Mouse (Mus musculus): ENCODE measurements around the gene Noc2l. TPM values are rescaled to one million over a fixed set of nuclear protein-coding genes. Genes with fewer than 3 reads are reported as not detected.

The Noc2l gene
- polyA plus RNA-seq, 1 experiment, result 45.2 TPM

- H3K4me3 ChIP-seq (ENCODE audit: insufficient read depth, low read length), result no peak within 1 kb of the TSS
- no peak within 1 kb of the TSS for H3K27ac ChIP-seq (ENCODE audit: insufficient read depth, low read depth, low read length)
- peaks cover 3% of the 10 kb centered on the region; the same call in 1 of the 2 replicates for H3K4me1 ChIP-seq (ENCODE audit: control insufficient read depth, insufficient read depth, low read length)
- TF ChIP-seq POLR2A (IDR thresholded peaks at IDR 0.05; ENCODE audit: borderline replicate concordance, low read depth, low read length) (no peak), CTCF (IDR thresholded peaks at IDR 0.05; ENCODE audit: low read depth, low read length) (no peak)
Measured at GRCm38 (mm10) chr4:156215649-156216048, 20.2 kb upstream of the Noc2l start, which contains the start of gene Perm1. Gene Perm1 (plus strand): TSS chr4:156215868.

GRCm38 (mm10) chr4:156216196-156216595 is 19.6 kb upstream of the Noc2l start:
- no peak for TF ChIP-seq CTCF (IDR thresholded peaks at IDR 0.05; ENCODE audit: low read depth, low read length)
- no peak for TF ChIP-seq POLR2A (IDR thresholded peaks at IDR 0.05; ENCODE audit: borderline replicate concordance, low read depth, low read length)
- peaks cover 3% of the 10 kb centered on the region; the same call in 1 of the 2 replicates for H3K4me1 ChIP-seq (ENCODE audit: control insufficient read depth, insufficient read depth, low read length)
- H3K4me3 ChIP-seq (ENCODE audit: insufficient read depth, low read length), result no peak overlapping the region
- no peak overlapping the region for H3K27ac ChIP-seq (ENCODE audit: insufficient read depth, low read depth, low read length)

- H3K27ac ChIP-seq (ENCODE audit: insufficient read depth, low read depth, low read length), result no peak overlapping the region
- no peak overlapping the region for H3K4me3 ChIP-seq (ENCODE audit: insufficient read depth, low read length)
- peaks cover 3% of the 10 kb centered on the region; the same call in 1 of the 2 replicates for H3K4me1 ChIP-seq (ENCODE audit: control insufficient read depth, insufficient read depth, low read length)
- no peak for TF ChIP-seq CTCF (IDR thresholded peaks at IDR 0.05; ENCODE audit: low read depth, low read length)
- TF ChIP-seq POLR2A (IDR thresholded peaks at IDR 0.05; ENCODE audit: borderline replicate concordance, low read depth, low read length), result no peak
Measured at GRCm38 (mm10) chr4:156217022-156217669, 18.7 kb upstream of the Noc2l start.

GRCm38 (mm10) chr4:156217838-156218237 is 18.0 kb upstream of the Noc2l start:
- peaks cover 3% of the 10 kb centered on the region; the same call in 1 of the 2 replicates for H3K4me1 ChIP-seq (ENCODE audit: control insufficient read depth, insufficient read depth, low read length)
- H3K27ac ChIP-seq (ENCODE audit: insufficient read depth, low read depth, low read length), result no peak overlapping the region
- no peak overlapping the region for H3K4me3 ChIP-seq (ENCODE audit: insufficient read depth, low read length)
- TF ChIP-seq CTCF (IDR thresholded peaks at IDR 0.05; ENCODE audit: low read depth, low read length), result no peak
- TF ChIP-seq POLR2A (IDR thresholded peaks at IDR 0.05; ENCODE audit: borderline replicate concordance, low read depth, low read length), result no peak

GRCm38 (mm10) chr4:156219936-156220335 is 15.9 kb upstream of the Noc2l start:
- peaks cover 3% of the 10 kb centered on the region; the same call in 1 of the 2 replicates for H3K4me1 ChIP-seq (ENCODE audit: control insufficient read depth, insufficient read depth, low read length)
- no peak overlapping the region for H3K27ac ChIP-seq (ENCODE audit: insufficient read depth, low read depth, low read length)
- no peak for TF ChIP-seq POLR2A (IDR thresholded peaks at IDR 0.05; ENCODE audit: borderline replicate concordance, low read depth, low read length)
- TF ChIP-seq CTCF (IDR thresholded peaks at IDR 0.05; ENCODE audit: low read depth, low read length), result no peak
- no peak overlapping the region for H3K4me3 ChIP-seq (ENCODE audit: insufficient read depth, low read length)

- Histone ChIP-seq H3K4me3 (ENCODE audit: insufficient read depth, low read length) (no peak overlapping the region), H3K4me1 (ENCODE audit: control insufficient read depth, insufficient read depth, low read length) (peaks cover 21% of the 10 kb centered on the region), H3K27ac (ENCODE audit: insufficient read depth, low read depth, low read length) (no peak overlapping the region)
- no peak for TF ChIP-seq CTCF (IDR thresholded peaks at IDR 0.05; ENCODE audit: low read depth, low read length)
- no peak for TF ChIP-seq POLR2A (IDR thresholded peaks at IDR 0.05; ENCODE audit: borderline replicate concordance, low read depth, low read length)
Measured at GRCm38 (mm10) chr4:156224276-156224675, 11.5 kb upstream of the Noc2l start.

GRCm38 (mm10) chr4:156227752-156228392 is 7.9 kb upstream of the Noc2l start:
- Histone ChIP-seq H3K4me3 (ENCODE audit: insufficient read depth, low read length) (no peak overlapping the region), H3K27ac (ENCODE audit: insufficient read depth, low read depth, low read length) (peak overlapping the region; percentile 69)

GRCm38 (mm10) chr4:156228393-156229024 is 7.3 kb upstream of the Noc2l start:
- peaks cover 28% of the 10 kb centered on the region for H3K4me1 ChIP-seq (ENCODE audit: control insufficient read depth, insufficient read depth, low read length)
- TF ChIP-seq POLR2A (IDR thresholded peaks at IDR 0.05; ENCODE audit: borderline replicate concordance, low read depth, low read length), result no peak
- no peak for TF ChIP-seq CTCF (IDR thresholded peaks at IDR 0.05; ENCODE audit: low read depth, low read length)
- H3K4me3 ChIP-seq (ENCODE audit: insufficient read depth, low read length), result no peak overlapping the region
- H3K27ac ChIP-seq (ENCODE audit: insufficient read depth, low read depth, low read length), result peak overlapping the region; percentile 69

More at GRCm38 (mm10) chr4:156227752-156228392, 7.9 kb upstream of the Noc2l start:
- peaks cover 28% of the 10 kb centered on the region for H3K4me1 ChIP-seq (ENCODE audit: control insufficient read depth, insufficient read depth, low read length)
- TF ChIP-seq CTCF (IDR thresholded peaks at IDR 0.05; ENCODE audit: low read depth, low read length) (no peak), POLR2A (IDR thresholded peaks at IDR 0.05; ENCODE audit: borderline replicate concordance, low read depth, low read length) (no peak)

- peak overlapping the region; percentile 68 for H3K4me3 ChIP-seq (ENCODE audit: insufficient read depth, low read length)
- peaks cover 10% of the 10 kb centered on the region for H3K4me1 ChIP-seq (ENCODE audit: control insufficient read depth, insufficient read depth, low read length)
- no peak for TF ChIP-seq POLR2A (IDR thresholded peaks at IDR 0.05; ENCODE audit: borderline replicate concordance, low read depth, low read length)
- TF ChIP-seq CTCF (IDR thresholded peaks at IDR 0.05; ENCODE audit: low read depth, low read length), result no peak
- H3K27ac ChIP-seq (ENCODE audit: insufficient read depth, low read depth, low read length), result peak overlapping the region; percentile 24; the same call in 1 of the 2 replicates
Measured at GRCm38 (mm10) chr4:156234021-156234501, 1.7 kb upstream of the Noc2l start.

All from bone marrow macrophage, adult 2 months (primary cell).